Mouse (Mus musculus): Measurements from ENCODE around the gene Scaf8.

Scaf8 gene

DNA sequence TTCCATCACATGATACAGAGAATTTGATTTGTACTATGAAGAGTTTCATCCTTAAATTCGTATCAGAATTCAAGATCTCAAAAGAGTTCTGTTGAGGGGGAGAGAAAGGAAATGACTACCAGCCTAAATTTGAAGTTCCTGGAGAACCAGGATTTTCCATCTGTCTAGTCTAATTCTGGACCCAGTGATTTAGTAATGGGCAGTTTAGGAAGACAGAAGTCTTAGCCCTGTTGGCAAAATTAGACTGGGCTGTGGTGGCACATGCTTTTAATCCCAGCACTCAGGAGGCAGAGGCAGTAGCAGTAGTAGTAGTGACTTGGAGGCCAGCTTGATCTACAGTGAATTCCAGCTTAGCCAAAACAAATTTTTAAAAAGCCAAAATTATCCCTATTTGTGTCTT is 93.7 kb downstream of the Scaf8 start:
- DNase-seq = no peak

- no peak for DNase-seq
Measured at GRCm38 (mm10) chr17:3209581-3209980, 94.8 kb downstream of the Scaf8 start.

DNA sequence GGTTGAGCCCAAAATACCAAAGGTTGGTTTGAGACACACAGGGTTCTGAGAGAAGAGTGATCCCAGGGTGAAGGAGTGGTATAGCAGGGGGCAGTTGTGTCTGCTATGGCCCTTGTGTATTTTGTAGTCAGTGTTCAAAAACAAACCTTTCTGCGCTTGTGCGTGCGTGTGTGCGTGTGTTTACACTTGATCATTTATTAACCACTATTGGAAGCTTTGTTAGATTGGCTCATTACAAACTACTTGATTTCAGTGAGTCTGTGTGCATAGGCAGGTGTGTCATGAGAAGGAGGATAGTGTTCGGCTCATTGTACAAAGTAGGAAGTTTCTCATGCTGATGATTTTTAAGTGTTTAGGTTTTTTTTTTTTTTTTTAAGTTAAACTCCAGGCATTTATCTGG is 95.4 kb downstream of the Scaf8 start:
- DNase-seq = no peak

- no peak for DNase-seq
Measured at GRCm38 (mm10) chr17:3212105-3212504, 97.3 kb downstream of the Scaf8 start.

DNA sequence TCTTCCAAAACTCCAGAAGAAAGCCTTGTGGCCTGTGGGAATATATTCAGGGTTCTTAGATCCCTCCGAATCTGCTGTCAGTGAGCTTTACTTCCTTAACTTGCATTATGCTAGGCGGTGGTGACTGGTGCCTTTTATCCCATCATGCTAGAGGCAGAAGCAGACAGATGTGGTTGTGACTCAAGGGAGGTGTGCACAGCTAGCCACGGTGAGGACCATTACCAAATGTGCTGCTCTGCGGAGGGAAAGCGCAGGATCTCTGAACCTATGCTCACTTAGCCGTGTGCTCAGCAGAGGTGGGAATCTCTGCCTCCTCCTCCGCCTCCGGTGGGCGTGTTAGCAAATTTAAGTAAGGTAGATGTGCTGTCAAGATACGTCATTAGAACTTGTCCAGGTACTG is 98.1 kb downstream of the Scaf8 start:
- no peak for DNase-seq

DNA sequence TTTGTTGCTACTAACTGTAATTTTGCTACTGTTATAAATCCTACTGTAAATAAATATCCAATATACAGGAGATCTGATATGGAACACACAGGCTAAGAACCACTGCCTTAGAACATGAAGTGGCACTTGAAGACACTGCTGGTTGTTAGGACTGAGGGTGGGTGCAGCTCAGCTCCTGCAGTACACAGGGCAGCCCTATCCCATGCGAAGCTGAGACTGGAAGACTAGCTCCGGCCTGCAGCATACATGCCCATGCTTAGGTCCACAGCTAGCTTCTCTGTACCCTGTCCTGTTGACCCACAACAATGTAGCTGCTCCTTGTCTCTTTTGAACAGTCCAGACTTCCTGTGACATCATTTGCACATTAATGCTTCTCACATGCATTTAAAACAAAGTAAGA is 100.1 kb downstream of the Scaf8 start:
- no peak for DNase-seq

GRCm38 (mm10) chr17:3217023-3217422 is 102.3 kb downstream of the Scaf8 start:
- no peak for DNase-seq

GRCm38 (mm10) chr17:3218364-3218763 is 103.6 kb downstream of the Scaf8 start:
- DNase-seq = no peak

GRCm38 (mm10) chr17:3218916-3219315 is 104.1 kb downstream of the Scaf8 start:
- DNase-seq = no peak

DNA sequence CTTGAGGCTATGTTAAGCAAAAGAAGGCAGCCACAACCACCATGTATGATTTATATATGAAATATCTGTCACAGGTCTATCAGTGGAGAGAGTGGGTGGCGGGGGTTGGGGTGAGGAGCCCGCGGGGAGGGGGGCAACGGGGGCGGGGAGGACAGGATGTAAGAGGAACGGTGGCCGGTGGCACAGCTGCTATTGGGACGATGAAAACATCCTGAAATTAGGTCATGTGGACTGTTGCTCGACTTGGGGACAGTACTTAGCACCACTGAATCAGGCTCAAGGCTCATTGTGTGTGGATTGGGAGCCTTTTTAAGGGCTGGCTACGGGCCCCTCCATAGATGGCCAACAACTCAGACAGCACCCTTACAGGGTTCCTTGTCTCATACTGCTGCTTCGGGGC is 105.4 kb downstream of the Scaf8 start:
- DNase-seq = no peak

GRCm38 (mm10) chr17:3223071-3223470 is 108.3 kb downstream of the Scaf8 start:
- no peak for DNase-seq

DNA sequence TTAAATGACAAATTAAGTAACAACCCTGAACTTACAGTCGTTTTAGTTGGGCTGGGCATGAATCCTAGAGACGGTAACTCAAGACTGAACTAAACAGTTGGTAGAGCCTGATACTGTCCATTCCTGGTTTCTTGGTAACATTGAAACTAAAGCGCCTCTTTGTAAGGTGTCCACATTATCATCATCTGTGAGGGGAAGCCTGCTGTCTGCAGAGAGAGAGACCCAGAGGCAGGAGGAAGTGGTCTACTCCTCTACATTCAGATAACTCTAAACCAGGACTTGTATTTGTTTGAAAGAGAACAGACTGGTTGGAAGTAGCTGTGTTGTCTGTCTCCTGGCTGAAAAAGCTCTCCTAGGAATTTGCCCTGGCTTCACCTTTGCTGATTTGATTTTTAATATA is 108.9 kb downstream of the Scaf8 start:
- DNase-seq = no peak

DNA sequence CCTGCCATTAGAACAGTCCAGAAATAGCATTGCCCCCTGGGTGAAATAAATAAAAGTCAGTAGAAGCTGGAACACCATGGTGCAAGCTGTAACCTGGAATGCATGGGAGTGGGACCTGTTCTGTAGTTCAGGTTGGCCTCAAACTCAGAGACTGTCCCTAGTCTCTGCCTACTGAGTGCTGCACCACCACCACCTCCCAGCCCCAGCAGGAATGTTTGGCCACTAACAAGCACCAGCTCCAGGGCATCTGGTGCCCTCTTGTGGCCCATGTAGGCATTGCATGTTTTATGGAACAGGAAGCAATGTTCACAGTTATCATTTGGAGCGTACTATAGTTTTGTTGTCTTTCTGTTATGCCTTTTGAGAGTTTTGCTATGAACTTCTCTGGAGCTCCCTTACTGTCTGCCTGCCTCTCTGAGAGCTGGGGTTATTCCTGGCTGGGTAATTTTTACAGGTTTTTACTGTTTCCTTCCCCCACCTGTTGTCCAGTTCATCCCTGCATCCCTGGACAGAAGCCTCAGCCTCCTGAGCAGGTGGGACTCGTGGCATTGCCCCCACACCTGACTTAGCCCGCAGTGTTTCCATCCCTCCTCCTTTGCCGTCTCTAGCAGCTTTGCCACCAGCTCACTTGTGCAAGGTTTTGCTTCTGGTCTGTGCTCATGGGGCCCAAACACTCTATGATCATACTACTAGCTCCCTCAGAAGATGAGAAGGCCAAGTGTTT is 109.8 kb downstream of the Scaf8 start:
- DNase-seq = peak; percentile 92

GRCm38 (mm10) chr17:3230231-3231000 is 115.6 kb downstream of the Scaf8 start:
- peak; percentile 71 for DNase-seq

GRCm38 (mm10) chr17:3232626-3233025 is 117.9 kb downstream of the Scaf8 start:
- DNase-seq = no peak

DNA sequence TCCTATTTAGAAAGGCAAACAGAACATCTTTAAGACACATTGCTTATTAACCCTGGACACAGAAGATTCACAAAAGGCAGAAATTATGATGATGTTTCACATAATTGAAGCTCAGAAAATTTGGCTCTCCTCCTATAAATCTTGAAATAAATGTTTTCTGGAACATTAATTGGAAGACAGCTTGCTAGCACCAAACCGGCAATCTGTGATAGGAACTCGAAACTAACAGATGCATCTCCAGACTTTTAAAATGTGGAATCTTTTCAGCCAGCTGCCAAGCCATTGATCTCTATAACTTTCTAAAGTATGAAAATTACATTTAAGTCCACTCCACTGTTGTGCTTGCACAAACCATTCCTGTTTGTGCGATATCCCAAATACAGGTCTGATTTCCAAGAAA is 128.9 kb downstream of the Scaf8 start:
- DNase-seq = no peak

DNA sequence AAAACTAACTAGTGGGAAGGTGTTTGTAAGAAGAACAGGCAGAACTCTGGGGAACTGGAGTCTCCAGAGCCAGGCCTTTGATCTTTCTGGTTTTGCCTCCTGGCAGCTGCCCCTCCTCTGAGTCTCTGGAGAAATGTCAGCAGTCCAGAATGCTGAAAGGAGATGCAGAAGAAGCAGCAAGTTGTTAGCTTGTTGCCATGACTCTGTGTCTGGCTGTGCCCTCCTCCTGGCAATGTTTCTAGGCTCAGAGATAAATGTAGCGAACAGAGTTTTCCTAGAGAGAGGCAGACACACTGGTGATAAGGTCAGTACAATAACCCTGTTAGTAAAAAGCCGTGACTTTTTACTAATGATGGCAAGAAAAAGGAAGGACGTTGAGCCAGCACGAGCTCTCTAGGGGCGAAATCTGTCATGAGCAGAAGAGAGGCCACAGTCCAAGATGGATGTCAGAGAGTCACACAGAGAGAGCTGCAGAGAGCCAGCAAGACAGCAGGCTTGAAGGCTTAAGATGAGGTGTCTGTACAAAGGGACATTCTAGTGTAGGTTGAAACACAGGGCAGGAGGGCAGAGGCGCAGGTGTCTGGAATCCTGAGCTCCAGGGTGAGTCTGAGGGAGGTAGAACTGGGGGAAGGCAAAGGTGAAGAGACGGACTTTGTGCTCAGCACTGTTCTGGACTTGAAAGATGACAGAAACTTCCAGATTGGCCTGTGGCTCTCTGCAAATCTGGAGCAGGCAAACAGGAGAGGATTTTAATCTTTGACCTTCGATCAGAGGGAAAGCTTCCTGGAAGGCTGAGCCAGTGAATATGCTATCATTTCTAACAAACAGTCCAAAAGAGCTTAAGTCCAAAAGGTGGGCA is 130.3 kb downstream of the Scaf8 start:
- no peak for DNase-seq

- no peak for DNase-seq
Measured at GRCm38 (mm10) chr17:3246665-3247370, 132.0 kb downstream of the Scaf8 start.
